Mouse (Mus musculus): Measurements from ENCODE around the gene Fkrp. TPM values are rescaled to one million over a fixed set of nuclear protein-coding genes. Genes with fewer than 3 reads are reported as not detected.
A peak's percentile ranks its signal among the peaks of the same experiment; 100 is the strongest.

Fkrp gene
- polyA plus RNA-seq, 1 experiment from 2014 or later = 33.1 TPM

- ATAC-seq (ENCODE audit: insufficient number of reproducible peaks, insufficient read depth, low FRiP score, low TSS enrichment, low read depth) = no peak
- Histone ChIP-seq H3K9ac (replicated peaks) (peak overlapping the region; percentile 49; the same call in 1 of the 2 replicates), H3K27ac (no peak overlapping the region), H3K4me3 (replicated peaks) (peak overlapping the region; percentile 80), H3K9me3 (no peaks in the 10 kb centered on the region), H3K27me3 (no peaks in the 10 kb centered on the region), H3K36me3 (peaks cover 31% of the 10 kb centered on the region), H3K4me2 (peak overlapping the region; percentile 100), H3K4me1 (replicated peaks) (peaks cover 34% of the 10 kb centered on the region)
- WGBS = 71% methylated on average over 10 of the region's 10 CpGs
Measured at GRCm38 (mm10) chr7:16784498-16784976, 32.0 kb downstream of the Fkrp start.

- peak overlapping the region; percentile 80 for H3K4me3 ChIP-seq (replicated peaks)
- ATAC-seq (ENCODE audit: insufficient number of reproducible peaks, insufficient read depth, low FRiP score, low TSS enrichment, low read depth) = no peak
- H3K9me3 ChIP-seq = no peaks in the 10 kb centered on the region
- peaks cover 26% of the 10 kb centered on the region for H3K36me3 ChIP-seq
- peak overlapping the region; percentile 49 for H3K9ac ChIP-seq (replicated peaks)
- peaks cover 34% of the 10 kb centered on the region for H3K4me1 ChIP-seq (replicated peaks)
- no peaks in the 10 kb centered on the region for H3K27me3 ChIP-seq
- peak overlapping the region; percentile 100 for H3K4me2 ChIP-seq
- 37% methylated on average over 17 of the region's 17 CpGs for WGBS
- H3K27ac ChIP-seq = peak overlapping the region; percentile 66
Measured at GRCm38 (mm10) chr7:16783758-16784415, 32.6 kb downstream of the Fkrp start.

DNA sequence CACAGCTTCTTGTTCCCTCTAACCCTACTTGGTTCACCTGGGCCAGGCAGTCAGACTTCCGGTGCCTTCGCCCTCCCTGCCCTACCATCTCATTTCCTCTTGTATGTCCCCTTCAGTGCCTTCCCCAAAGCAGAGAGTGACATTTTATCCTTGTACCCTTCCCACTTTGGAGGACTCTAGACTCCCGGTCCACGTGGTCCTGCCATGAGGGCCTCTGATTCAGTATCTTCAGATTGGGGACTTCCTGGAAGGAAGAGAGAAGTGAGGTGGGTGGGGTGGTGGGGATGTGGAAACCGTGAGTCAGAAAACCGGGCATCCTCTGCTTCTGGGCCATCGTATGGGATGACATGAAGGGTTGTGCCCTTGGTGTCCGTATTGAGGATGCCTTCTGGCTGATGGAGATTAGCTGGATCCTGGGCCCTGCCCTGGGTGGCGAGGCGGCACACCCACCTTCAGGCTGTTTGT is 33.3 kb downstream of the Fkrp start:
- peaks cover 34% of the 10 kb centered on the region for H3K4me1 ChIP-seq (replicated peaks)
- no peaks in the 10 kb centered on the region for H3K9me3 ChIP-seq
- 13% methylated on average over 10 of the region's 10 CpGs for WGBS
- no peaks in the 10 kb centered on the region for H3K27me3 ChIP-seq
- H3K4me3 ChIP-seq (replicated peaks) = peak overlapping the region; percentile 80
- H3K36me3 ChIP-seq = peaks cover 20% of the 10 kb centered on the region
- H3K27ac ChIP-seq = peak overlapping the region; percentile 66; the same call in 1 of the 2 replicates
- H3K9ac ChIP-seq (replicated peaks) = peak overlapping the region; percentile 49
- no peak for ATAC-seq (ENCODE audit: insufficient number of reproducible peaks, insufficient read depth, low FRiP score, low TSS enrichment, low read depth)
- H3K4me2 ChIP-seq = peak overlapping the region; percentile 100

DNA sequence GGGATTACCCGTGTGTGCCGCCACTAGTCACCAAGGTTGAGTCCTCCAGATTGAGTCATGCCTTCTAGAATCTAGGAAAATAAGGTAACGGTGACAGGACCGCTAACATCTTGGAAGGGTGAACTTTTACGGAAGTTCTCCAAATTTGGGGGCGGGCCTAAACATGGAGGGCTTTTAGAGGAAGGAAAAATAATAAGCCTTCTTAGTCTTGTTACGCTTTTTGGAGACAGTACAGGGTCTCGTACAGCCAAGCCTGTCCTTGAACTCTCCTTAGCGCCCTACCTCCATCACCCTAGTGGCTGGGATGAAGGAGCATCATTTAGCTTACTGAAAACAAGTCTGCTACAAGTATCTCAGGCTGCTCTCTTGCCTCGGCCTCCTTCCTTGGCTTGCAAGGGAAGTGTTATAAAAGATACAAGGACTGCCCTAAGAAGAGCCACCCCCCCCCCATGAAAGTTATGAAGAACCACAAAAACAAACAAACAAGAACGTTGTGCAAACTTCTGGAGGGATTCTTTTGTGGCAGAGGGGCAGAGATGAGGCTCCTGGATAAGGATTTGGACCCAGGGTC is 33.9 kb downstream of the Fkrp start:
- Histone ChIP-seq H3K27me3 (no peaks in the 10 kb centered on the region), H3K27ac (0 out of 2 replicates have a peak overlapping the region, but pooled peaks have one; percentile 66)

DNA sequence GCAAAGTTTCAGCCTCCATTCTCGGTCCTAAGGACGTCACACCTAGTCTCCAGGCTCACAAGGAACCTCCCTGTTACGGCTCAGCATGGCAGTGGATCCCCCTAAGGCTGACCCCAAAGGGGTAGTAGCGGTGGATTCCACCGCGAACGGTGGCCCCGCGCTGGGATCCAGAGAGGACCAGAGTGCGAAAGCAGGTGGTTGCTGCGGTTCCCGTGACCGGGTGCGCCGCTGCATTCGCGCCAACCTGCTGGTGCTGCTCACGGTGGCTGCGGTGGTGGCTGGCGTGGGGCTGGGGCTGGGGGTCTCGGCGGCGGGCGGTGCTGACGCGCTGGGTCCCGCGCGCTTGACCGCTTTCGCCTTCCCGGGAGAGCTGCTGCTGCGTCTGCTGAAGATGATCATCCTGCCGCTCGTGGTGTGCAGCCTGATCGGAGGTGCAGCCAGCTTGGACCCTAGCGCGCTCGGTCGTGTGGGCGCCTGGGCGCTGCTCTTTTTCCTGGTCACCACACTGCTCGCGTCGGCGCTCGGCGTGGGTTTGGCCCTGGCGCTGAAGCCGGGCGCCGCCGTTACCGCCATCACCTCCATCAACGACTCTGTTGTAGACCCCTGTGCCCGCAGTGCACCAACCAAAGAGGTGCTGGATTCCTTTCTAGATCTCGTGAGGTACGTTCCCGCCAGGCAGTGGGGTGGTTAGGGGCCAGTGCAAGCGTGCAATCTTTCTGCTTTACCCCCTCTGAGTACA is 34.5 kb downstream of the Fkrp start:
- Histone ChIP-seq H3K27ac (peak overlapping the region; percentile 66), H3K9ac (replicated peaks) (peak overlapping the region; percentile 81), H3K27me3 (no peaks in the 10 kb centered on the region), H3K4me1 (replicated peaks) (peaks cover 34% of the 10 kb centered on the region), H3K36me3 (peaks cover 9% of the 10 kb centered on the region), H3K4me2 (peak overlapping the region; percentile 100), H3K4me3 (replicated peaks) (peak overlapping the region; percentile 80), H3K9me3 (no peaks in the 10 kb centered on the region)
- under 1% methylated on average over 60 of the region's 60 CpGs for WGBS
- ATAC-seq (ENCODE audit: insufficient number of reproducible peaks, insufficient read depth, low FRiP score, low TSS enrichment, low read depth) = peak; percentile 15; the same call in 1 of the 2 replicates

More for the DNA sequence above, 33.9 kb downstream of the Fkrp start:
- Histone ChIP-seq H3K4me3 (replicated peaks) (peak overlapping the region; percentile 80), H3K36me3 (peaks cover 14% of the 10 kb centered on the region), H3K9me3 (no peaks in the 10 kb centered on the region), H3K9ac (replicated peaks) (peak overlapping the region; percentile 81), H3K4me2 (peak overlapping the region; percentile 100), H3K4me1 (replicated peaks) (peaks cover 34% of the 10 kb centered on the region)
- 3% methylated on average over 11 of the region's 11 CpGs for WGBS
- ATAC-seq (ENCODE audit: insufficient number of reproducible peaks, insufficient read depth, low FRiP score, low TSS enrichment, low read depth) = no peak

- H3K4me3 ChIP-seq (replicated peaks) = peak overlapping the region; percentile 80
- peaks cover 34% of the 10 kb centered on the region for H3K4me1 ChIP-seq (replicated peaks)
- 0% methylated on average over 10 of the region's 10 CpGs for WGBS
- H3K36me3 ChIP-seq = peaks cover 5% of the 10 kb centered on the region; the same call in 1 of the 2 replicates
- H3K4me2 ChIP-seq = peak overlapping the region; percentile 100
- no peak for ATAC-seq (ENCODE audit: insufficient number of reproducible peaks, insufficient read depth, low FRiP score, low TSS enrichment, low read depth)
- H3K27ac ChIP-seq = peak overlapping the region; percentile 66
- H3K9me3 ChIP-seq = no peaks in the 10 kb centered on the region
- H3K9ac ChIP-seq (replicated peaks) = peak overlapping the region; percentile 81
- no peaks in the 10 kb centered on the region for H3K27me3 ChIP-seq
Measured at GRCm38 (mm10) chr7:16781555-16781815, 35.0 kb downstream of the Fkrp start.

- Histone ChIP-seq H3K36me3 (peaks cover under 1% of the 10 kb centered on the region; the same call in 1 of the 2 replicates), H3K27ac (peak within 1 kb of the TSS; percentile 66), H3K4me2 (peak within 1 kb of the TSS; percentile 100), H3K9ac (replicated peaks) (peak within 1 kb of the TSS; percentile 81), H3K4me1 (replicated peaks) (peaks cover 36% of the 10 kb centered on the region), H3K4me3 (replicated peaks) (peak within 1 kb of the TSS; percentile 80), H3K9me3 (no peaks in the 10 kb centered on the region), H3K27me3 (no peaks in the 10 kb centered on the region)
- 3% methylated on average over 34 of the region's 34 CpGs for WGBS
- ATAC-seq (ENCODE audit: insufficient number of reproducible peaks, insufficient read depth, low FRiP score, low TSS enrichment, low read depth) = peak; percentile 75
Measured at GRCm38 (mm10) chr7:16780825-16781554, 35.5 kb downstream of the Fkrp start, which contains the start of gene Slc1a5. Gene Slc1a5 (plus strand): TSS chr7:16781340.

DNA sequence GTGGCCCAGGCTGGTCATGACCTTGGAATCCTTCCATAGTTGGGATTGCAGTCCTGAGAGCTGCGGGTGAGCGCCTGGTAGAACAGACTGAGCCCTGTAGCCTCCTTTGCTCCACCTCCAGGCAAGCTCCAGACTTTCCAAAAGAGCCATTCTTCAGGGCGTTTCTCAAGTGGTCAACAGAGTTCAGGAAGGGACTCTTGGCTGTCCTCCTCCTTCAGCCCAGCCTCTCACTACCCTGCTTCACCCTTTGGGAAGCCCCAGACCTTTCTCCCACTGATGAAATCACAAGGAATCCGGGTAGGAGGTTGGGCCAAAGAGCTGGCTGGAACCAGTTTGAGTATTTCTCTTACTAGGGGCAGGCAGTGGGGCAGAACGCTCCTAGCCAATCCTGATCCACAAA is 36.5 kb downstream of the Fkrp start:
- Histone ChIP-seq H3K4me2 (no peak overlapping the region), H3K9ac (replicated peaks) (no peak overlapping the region), H3K4me3 (replicated peaks) (no peak overlapping the region), H3K36me3 (no peaks in the 10 kb centered on the region), H3K9me3 (no peaks in the 10 kb centered on the region), H3K27me3 (no peaks in the 10 kb centered on the region), H3K27ac (no peak overlapping the region), H3K4me1 (replicated peaks) (peaks cover 32% of the 10 kb centered on the region)
- no peak for ATAC-seq (ENCODE audit: insufficient number of reproducible peaks, insufficient read depth, low FRiP score, low TSS enrichment, low read depth)
- 79% methylated on average over 5 of the region's 5 CpGs for WGBS

- Histone ChIP-seq H3K27ac (no peak overlapping the region), H3K36me3 (no peaks in the 10 kb centered on the region), H3K4me1 (replicated peaks) (peaks cover 4% of the 10 kb centered on the region; the same call in 1 of the 2 replicates), H3K9ac (replicated peaks) (0 out of 2 replicates have a peak overlapping the region, but pooled peaks have one; percentile 12), H3K9me3 (0 out of 2 replicates have a peak, but pooled peaks cover 11% of the 10 kb centered on the region), H3K4me2 (no peak overlapping the region), H3K27me3 (no peaks in the 10 kb centered on the region), H3K4me3 (replicated peaks) (no peak overlapping the region)
- 25% methylated on average over 5 of the region's 5 CpGs for WGBS
- no peak for ATAC-seq (ENCODE audit: insufficient number of reproducible peaks, insufficient read depth, low FRiP score, low TSS enrichment, low read depth)
Measured at GRCm38 (mm10) chr7:16775888-16776287, 40.6 kb downstream of the Fkrp start.

GRCm38 (mm10) chr7:16766443-16766842 is 50.1 kb downstream of the Fkrp start:
- no peak overlapping the region for H3K9ac ChIP-seq (replicated peaks)
- H3K27me3 ChIP-seq = no peaks in the 10 kb centered on the region
- WGBS = 32% methylated on average over 2 of the region's 2 CpGs
- ATAC-seq (ENCODE audit: insufficient number of reproducible peaks, insufficient read depth, low FRiP score, low TSS enrichment, low read depth) = no peak
- 0 out of 2 replicates have a peak, but pooled peaks cover 3% of the 10 kb centered on the region for H3K9me3 ChIP-seq
- peaks cover 15% of the 10 kb centered on the region for H3K4me1 ChIP-seq (replicated peaks)
- no peaks in the 10 kb centered on the region for H3K36me3 ChIP-seq
- no peak overlapping the region for H3K4me2 ChIP-seq
- H3K4me3 ChIP-seq (replicated peaks) = no peak overlapping the region
- H3K27ac ChIP-seq = peak overlapping the region; percentile 53; the same call in 1 of the 2 replicates
